Mouse (Mus musculus) hindbrain, embryonic 14.5 days (tissue): ENCODE measurements around the gene Abhd4. TPM values are rescaled to one million over a fixed set of nuclear protein-coding genes. Genes with fewer than 3 reads are reported as not detected.

Experiments used
- ATAC-seq: fragments of 200-750 bp; cut with Nextera tagmentation; 2 replicates; pipeline ENCODE4 v1.8.0; 2017; ENCODE audit warnings: moderate number of reproducible peaks, mild to moderate bottlenecking, moderate TSS enrichment, moderate library complexity; ENCODE audit not compliant: low FRiP score
- DNase-seq: peaks from one replicate; pipeline ENCODE4 v3.0.0-alpha.2; 2015; ENCODE audit warnings: low spot score
- H3K27ac ChIP-seq: fragments of 300-500 bp; sonication (generic); 2 replicates; pipeline ENCODE4 v1.5.1; 2014; ENCODE audit warnings: mild to moderate bottlenecking, moderate library complexity
- H3K27me3 ChIP-seq: fragments of 300-500 bp; sonication (generic); 2 replicates; pipeline ENCODE4 v1.6.1; 2014; ENCODE audit warnings: mild to moderate bottlenecking, low read length, mixed read lengths; ENCODE audit not compliant: control insufficient read depth, insufficient read depth
- H3K36me3 ChIP-seq: fragments of 300-500 bp; sonication (generic); replicated peaks from 2 replicates; pipeline ENCODE4 v1.6.1; 2014; ENCODE audit not compliant: control insufficient read depth, insufficient read depth
- H3K4me1 ChIP-seq: fragments of 300-500 bp; sonication (generic); replicated peaks from 2 replicates; pipeline ENCODE4 v1.6.1; 2014; ENCODE audit warnings: antibody characterized with exemption, low read length, mixed read lengths; ENCODE audit not compliant: control insufficient read depth, insufficient read depth
- H3K4me2 ChIP-seq: fragments of 300-500 bp; sonication (generic); replicated peaks from 2 replicates; pipeline ENCODE4 v1.6.1; 2014; ENCODE audit warnings: mild to moderate bottlenecking, moderate library complexity
- H3K4me3 ChIP-seq: fragments of 300-500 bp; sonication (generic); replicated peaks from 2 replicates; pipeline ENCODE4 v1.5.1; 2014; ENCODE audit warnings: mild to moderate bottlenecking, low read length
- H3K9ac ChIP-seq: fragments of 300-500 bp; sonication (generic); 2 replicates; pipeline ENCODE4 v1.6.1; 2014
- H3K9me3 ChIP-seq: fragments of 300-500 bp; sonication (generic); 2 replicates; pipeline ENCODE4 v1.6.1; 2016; ENCODE audit warnings: low read length; ENCODE audit not compliant: control insufficient read depth
- WGBS: fragments of 180-500 bp; shearing (Covaris S2); extraction: QIAGEN DNeasy Blood & Tissue Kit; methylation state at CpG from one replicate; pipeline ENCODE4 v1.1.7; 2014; 5-methylcytosine and 5-hydroxymethylcytosine counted together
- polyA plus RNA-seq: library from polyadenylated mRNA; unstranded; fragments of >200 nt; fragmentation: Nextera tagmentation; extraction: Ambion mirVana; gene quantifications from 2 replicates; pipeline ENCODE4 v1.2.1, GENCODE M21; 2014

The Abhd4 gene
- polyA plus RNA-seq, 1 experiment from 2014 or later = 64.5 TPM

DNA sequence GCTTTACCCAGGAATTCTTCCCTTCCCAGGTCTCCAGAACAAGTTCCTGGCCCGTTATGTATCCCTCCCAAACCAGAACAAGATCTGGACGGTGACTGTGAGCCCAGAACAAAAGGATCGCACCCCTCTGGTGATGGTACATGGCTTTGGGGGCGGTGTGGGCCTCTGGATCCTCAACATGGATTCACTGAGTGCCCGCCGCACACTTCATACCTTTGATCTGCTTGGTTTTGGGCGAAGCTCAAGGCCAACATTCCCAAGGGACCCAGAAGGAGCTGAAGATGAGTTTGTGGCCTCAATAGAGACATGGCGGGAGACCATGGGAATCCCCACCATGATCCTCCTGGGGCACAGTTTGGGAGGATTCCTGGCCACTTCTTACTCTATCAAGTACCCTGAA is 8.6 kb downstream of the Abhd4 start:
- DNase-seq (no peak), ATAC-seq (no peak)
- no peaks in the 10 kb centered on the region for H3K9me3 ChIP-seq
- H3K4me1 ChIP-seq = peaks cover 5% of the 10 kb centered on the region; the same call in 1 of the 2 replicates
- H3K9ac ChIP-seq = no peak overlapping the region
- H3K4me3 ChIP-seq = no peak overlapping the region
- H3K36me3 ChIP-seq = peaks cover 3% of the 10 kb centered on the region; the same call in 1 of the 2 replicates
- no peak overlapping the region for H3K4me2 ChIP-seq
- H3K27me3 ChIP-seq = 0 out of 2 replicates have a peak, but pooled peaks cover 3% of the 10 kb centered on the region
- WGBS = 95% methylated on average over 8 of the region's 8 CpGs
- no peak overlapping the region for H3K27ac ChIP-seq

DNA sequence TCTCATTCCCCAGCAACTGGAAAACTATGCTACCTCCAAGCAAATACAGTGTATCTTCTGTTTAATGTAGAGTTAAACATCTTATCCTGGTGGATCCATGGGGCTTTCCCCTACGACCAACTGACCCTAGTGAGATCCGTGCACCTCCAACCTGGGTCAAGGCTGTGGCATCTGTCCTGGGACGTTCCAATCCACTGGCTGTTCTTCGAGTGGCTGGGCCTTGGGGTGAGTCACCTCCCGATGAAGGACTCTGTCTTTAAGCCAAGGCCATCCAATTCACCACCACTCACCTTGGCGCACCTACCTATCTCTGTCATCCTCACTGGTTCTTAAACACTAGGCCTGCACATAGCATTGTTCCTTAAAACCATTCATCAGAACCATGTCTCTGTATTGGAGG is 9.1 kb downstream of the Abhd4 start:
- peaks cover 7% of the 10 kb centered on the region for H3K36me3 ChIP-seq
- peaks cover 5% of the 10 kb centered on the region; the same call in 1 of the 2 replicates for H3K4me1 ChIP-seq
- ATAC-seq (no peak), DNase-seq (no peak)
- no peaks in the 10 kb centered on the region for H3K9me3 ChIP-seq
- H3K27me3 ChIP-seq = 0 out of 2 replicates have a peak, but pooled peaks cover 3% of the 10 kb centered on the region
- H3K4me3 ChIP-seq = no peak overlapping the region
- no peak overlapping the region for H3K9ac ChIP-seq
- no peak overlapping the region for H3K4me2 ChIP-seq
- H3K27ac ChIP-seq = no peak overlapping the region
- 95% methylated on average over 6 of the region's 6 CpGs for WGBS

DNA sequence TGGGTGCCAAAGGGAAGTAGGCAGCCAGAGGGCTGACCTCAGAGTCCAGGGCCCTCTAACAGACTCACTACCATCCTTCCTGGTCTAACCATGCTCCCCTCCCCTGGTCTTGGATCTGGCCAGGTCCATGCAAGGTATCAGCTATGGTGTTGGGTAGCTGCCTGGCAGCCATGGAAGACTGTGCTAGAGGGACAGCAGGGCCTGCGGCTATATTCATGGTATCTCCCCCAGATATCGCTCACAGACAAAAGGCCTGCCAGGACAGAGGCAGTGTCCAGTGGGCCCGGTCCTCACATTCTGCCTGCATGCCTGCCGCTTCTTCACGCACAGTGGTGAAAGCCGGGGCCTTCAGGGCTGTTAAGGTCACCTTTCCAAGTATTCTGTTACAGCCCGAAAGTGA is 10.2 kb downstream of the Abhd4 start:
- no peak overlapping the region for H3K27ac ChIP-seq
- peaks cover 11% of the 10 kb centered on the region for H3K36me3 ChIP-seq
- no peaks in the 10 kb centered on the region for H3K4me1 ChIP-seq
- WGBS = 95% methylated on average over 7 of the region's 7 CpGs
- no peaks in the 10 kb centered on the region for H3K9me3 ChIP-seq
- ATAC-seq (no peak), DNase-seq (no peak)
- H3K4me3 ChIP-seq = no peak overlapping the region
- H3K27me3 ChIP-seq = 0 out of 2 replicates have a peak, but pooled peaks cover 3% of the 10 kb centered on the region
- H3K4me2 ChIP-seq = no peak overlapping the region
- no peak overlapping the region for H3K9ac ChIP-seq

DNA sequence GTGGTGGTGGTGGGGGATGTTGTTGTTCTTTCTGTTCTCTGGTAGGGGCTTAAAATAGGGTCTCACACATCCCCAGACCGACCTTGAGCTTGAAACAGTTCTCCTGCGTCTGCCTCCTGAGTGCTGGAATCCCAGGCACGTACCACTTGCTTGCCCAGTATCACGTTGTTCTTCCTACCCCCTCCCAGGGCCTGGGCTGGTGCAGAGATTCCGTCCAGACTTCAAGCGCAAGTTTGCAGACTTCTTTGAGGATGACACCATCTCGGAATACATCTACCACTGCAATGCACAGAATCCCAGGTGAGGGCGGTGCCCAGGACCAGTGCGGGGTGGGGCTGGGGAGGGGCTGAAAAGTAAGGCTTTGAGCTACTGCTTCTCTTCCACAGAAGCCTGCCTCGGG is 11.1 kb downstream of the Abhd4 start:
- Histone ChIP-seq H3K4me3 (no peak overlapping the region), H3K9ac (no peak overlapping the region), H3K36me3 (peaks cover 11% of the 10 kb centered on the region), H3K4me2 (no peak overlapping the region), H3K27me3 (0 out of 2 replicates have a peak, but pooled peaks cover 3% of the 10 kb centered on the region), H3K4me1 (no peaks in the 10 kb centered on the region), H3K9me3 (no peaks in the 10 kb centered on the region), H3K27ac (no peak overlapping the region)
- whole genome bisulfite sequencing = 41% methylated on average over 10 of the region's 10 CpGs
- ATAC-seq = no peak
- no peak for DNase-seq

DNA sequence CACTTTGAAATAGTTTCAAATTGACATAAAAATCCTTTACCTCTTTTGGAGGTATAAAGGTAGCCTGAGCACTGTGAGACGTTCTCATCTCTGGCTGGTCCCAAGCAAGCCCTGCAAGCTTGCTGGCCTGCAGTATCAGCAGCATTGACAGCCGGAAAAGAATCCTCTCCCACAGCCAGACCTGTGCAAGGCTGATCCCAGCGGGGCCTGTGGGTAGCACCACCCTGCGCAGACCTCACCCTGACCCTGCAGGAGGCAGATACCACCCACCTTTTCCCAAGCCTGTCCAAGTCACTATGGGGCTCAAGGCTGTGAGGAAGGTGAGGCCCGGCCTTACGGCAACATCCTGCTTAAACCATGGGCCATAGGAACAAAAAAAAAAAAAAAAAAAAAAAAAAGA is 12.0 kb downstream of the Abhd4 start:
- 74% methylated on average over 6 of the region's 6 CpGs for WGBS
- ATAC-seq = no peak

DNA sequence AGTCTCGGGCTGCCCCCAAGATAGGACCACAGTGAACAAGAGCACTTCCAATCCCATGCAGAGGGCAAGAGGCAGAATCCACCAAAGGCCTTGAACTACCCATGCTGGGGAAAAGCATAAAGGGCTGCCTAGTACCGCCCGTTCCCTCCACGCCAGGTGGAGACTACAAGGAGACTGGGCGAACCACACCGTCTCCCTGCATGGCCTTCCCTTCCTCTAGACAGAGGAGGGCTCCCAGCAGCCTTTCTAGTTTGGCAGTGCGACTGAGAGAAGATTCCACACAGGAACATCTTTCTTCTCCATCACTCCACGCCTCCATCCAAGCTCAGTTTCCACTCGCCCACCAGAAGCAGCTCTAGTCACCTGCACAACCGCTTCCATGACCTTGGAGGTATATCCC is 14.0 kb downstream of the Abhd4 start:
- no peak for ATAC-seq
- no peaks in the 10 kb centered on the region for H3K4me1 ChIP-seq
- no peaks in the 10 kb centered on the region for H3K27me3 ChIP-seq
- no peak overlapping the region for H3K9ac ChIP-seq
- H3K27ac ChIP-seq = no peak overlapping the region
- H3K9me3 ChIP-seq = no peaks in the 10 kb centered on the region
- H3K4me3 ChIP-seq = no peak overlapping the region
- H3K4me2 ChIP-seq = no peak overlapping the region
- WGBS = 92% methylated on average over 10 of the region's 10 CpGs
- peaks cover 11% of the 10 kb centered on the region for H3K36me3 ChIP-seq
- DNase-seq = no peak

More for the DNA sequence above, 12.0 kb downstream of the Abhd4 start:
- no peak overlapping the region for H3K27ac ChIP-seq
- H3K4me1 ChIP-seq = no peaks in the 10 kb centered on the region
- no peak overlapping the region for H3K4me2 ChIP-seq
- H3K4me3 ChIP-seq = no peak overlapping the region
- no peaks in the 10 kb centered on the region for H3K9me3 ChIP-seq
- peaks cover 11% of the 10 kb centered on the region for H3K36me3 ChIP-seq
- DNase-seq = no peak
- no peaks in the 10 kb centered on the region for H3K27me3 ChIP-seq
- H3K9ac ChIP-seq = no peak overlapping the region

DNA sequence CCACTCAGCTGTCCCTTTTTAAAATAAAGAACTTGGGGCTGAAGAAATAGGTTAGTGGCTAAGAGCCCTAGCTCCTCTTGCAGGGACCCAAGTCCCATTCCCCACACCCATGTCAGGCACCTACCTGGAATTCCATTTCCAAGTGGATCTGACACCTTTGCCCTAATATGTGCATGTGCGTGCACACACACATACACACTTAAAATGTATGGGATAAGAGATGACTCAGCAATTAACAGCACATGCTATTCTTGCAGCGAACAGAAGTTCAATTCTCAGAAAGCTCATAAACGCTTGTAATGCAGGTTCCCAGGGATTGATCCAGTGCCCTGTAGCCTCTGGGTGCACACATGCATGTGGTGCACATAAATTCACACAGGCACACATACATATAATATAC is 15.6 kb downstream of the Abhd4 start:
- DNase-seq (no peak), ATAC-seq (no peak)
- no peak overlapping the region for H3K4me2 ChIP-seq
- H3K9ac ChIP-seq = no peak overlapping the region
- H3K9me3 ChIP-seq = no peaks in the 10 kb centered on the region
- no peak overlapping the region for H3K27ac ChIP-seq
- peaks cover 11% of the 10 kb centered on the region for H3K36me3 ChIP-seq
- no peaks in the 10 kb centered on the region for H3K27me3 ChIP-seq
- 95% methylated on average over 3 of the region's 3 CpGs for WGBS
- H3K4me3 ChIP-seq = no peak overlapping the region
- H3K4me1 ChIP-seq = no peaks in the 10 kb centered on the region

DNA sequence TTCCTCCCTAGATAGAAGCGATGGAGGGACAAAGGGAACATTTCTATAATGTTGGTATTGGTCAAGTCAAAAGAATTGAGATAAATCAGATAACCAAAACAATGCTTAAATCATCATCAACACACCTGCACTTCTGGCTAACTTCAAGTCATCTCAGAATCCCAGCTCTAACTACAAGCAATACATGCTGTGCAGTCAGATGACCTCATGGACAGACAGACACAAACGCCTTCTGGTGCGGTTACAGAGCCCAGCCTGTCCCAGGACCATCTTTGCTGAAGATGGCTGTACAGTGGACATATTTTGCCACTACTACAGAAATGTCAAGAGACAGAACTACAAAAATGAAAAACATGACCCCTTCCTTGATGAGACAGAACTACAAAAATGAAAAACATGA is 16.4 kb downstream of the Abhd4 start:
- Histone ChIP-seq H3K27me3 (no peaks in the 10 kb centered on the region), H3K4me2 (no peak overlapping the region), H3K9me3 (no peaks in the 10 kb centered on the region), H3K4me1 (no peaks in the 10 kb centered on the region), H3K4me3 (no peak overlapping the region), H3K36me3 (peaks cover 11% of the 10 kb centered on the region), H3K27ac (no peak overlapping the region), H3K9ac (no peak overlapping the region)
- ATAC-seq = no peak
- no peak for DNase-seq
- 89% methylated on average over 3 of the region's 3 CpGs for WGBS

DNA sequence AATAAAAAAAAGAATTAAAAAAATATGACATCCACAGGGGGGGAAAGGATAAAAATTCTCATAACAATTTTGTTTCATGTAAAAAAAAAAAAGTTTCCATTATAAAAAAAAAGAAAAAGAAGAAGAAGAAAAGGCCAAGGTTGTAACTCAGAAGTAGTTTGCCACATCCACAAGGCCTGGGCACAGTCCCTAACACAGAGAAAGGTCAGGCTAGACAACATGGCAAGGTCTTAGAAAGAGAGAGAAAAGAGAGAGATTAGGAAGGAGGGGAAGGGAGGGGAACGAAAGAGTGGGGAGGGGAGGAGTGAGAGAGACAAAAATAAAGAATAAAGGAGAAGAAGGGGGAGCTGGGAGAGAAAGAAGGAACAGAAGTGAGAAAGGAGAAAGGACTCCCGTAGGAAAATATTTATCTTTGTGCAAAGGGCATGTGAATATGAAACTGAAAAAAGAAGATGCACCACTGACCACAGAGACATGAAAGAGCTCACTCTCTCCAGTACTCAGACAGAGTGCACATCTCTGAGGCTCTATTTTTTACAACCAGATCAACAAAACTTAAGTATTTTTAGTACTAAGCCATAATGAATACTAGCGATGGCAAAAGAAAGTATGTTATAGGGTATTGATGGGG is 18.1 kb downstream of the Abhd4 start:
- Histone ChIP-seq H3K27ac (no peak overlapping the region), H3K27me3 (no peaks in the 10 kb centered on the region), H3K4me1 (no peaks in the 10 kb centered on the region), H3K36me3 (peaks cover 7% of the 10 kb centered on the region; the same call in 1 of the 2 replicates), H3K9ac (no peak overlapping the region), H3K4me3 (no peak overlapping the region), H3K9me3 (no peaks in the 10 kb centered on the region), H3K4me2 (no peak overlapping the region)
- WGBS = 84% methylated on average over 3 of the region's 3 CpGs
- DNase-seq (no peak), ATAC-seq (no peak)

DNA sequence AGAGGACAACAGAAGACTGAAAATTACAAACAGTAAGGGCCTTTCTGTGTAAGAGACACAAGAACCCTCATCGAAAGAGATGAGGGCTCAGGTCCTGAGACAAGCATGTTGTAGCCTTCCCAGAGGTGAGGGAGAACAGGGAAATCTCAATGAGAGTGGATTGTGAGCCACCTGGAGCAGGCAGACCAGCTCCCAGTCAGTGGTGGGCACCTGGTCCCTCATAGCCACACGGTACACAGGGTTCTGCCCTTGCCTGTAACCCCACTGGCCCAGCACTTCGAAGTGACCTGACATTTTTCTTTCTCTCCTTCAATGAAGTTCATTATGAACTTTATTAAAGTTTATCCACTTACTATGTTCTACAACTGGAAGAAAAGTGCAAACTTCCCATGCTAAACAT is 18.7 kb downstream of the Abhd4 start:
- Histone ChIP-seq H3K4me2 (no peak overlapping the region), H3K36me3 (peaks cover 7% of the 10 kb centered on the region; the same call in 1 of the 2 replicates), H3K27ac (no peak overlapping the region), H3K9ac (no peak overlapping the region), H3K9me3 (no peaks in the 10 kb centered on the region), H3K27me3 (no peaks in the 10 kb centered on the region), H3K4me1 (no peaks in the 10 kb centered on the region), H3K4me3 (no peak overlapping the region)
- ATAC-seq = no peak
- 88% methylated on average over 3 of the region's 3 CpGs for WGBS
- DNase-seq = no peak
